Mouse (Mus musculus) monocyte, adult 59 days (primary cell): ENCODE measurements around the gene Amph. TPM values are rescaled to one million over a fixed set of nuclear protein-coding genes. Genes with fewer than 3 reads are reported as not detected.

Experiments used
- total RNA-seq, 2 experiments: library from RNA; stranded (reverse); gene quantifications; one replicate each; pipeline ENCODE4 v1.2.4; 2023

Amph gene
- not detected for total RNA-seq

DNA sequence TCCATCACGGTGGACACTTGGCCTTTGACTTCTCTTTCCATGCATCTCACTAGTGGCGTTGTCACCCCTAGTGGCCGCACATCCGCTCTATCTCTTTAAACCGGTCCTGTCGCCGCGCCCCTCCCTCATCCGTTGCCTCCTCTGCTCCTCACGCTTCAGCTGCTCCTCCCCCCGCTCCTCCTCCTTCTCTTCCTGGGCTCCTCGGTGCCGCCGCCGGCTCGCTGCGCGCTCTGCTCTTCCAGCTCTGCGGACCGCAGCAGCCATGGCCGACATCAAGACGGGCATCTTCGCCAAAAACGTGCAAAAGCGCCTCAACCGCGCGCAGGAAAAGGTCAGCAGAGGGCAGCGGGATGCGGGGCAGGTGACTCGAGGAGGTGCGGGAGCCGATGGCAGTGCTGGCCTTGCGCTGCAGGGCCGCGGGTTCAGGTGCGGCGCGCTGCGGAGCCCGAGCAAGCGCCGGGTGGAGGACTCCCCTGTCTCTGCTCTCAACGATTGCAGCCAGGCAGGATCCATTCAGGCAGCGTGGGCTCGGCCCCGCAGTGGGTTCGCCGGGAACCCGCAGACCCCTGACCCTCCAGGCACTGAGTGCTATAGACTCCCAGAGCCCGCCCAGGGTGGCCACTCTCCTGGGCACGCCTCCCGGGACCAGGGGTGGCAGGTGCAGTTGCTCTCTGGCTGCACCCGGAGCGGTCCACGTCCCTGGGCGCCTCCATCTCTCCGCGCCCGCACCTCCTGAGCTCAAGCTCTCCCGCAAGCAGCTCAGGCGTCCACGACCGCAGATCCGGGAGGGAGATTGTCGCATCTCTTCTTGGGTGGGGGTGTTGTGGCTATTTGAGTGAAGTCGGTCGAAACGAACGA, at the start of gene Amph:
Gene Amph, plus strand, starts transcription at position 35 of the 858 bp plus-strand sequence.

Other genes starting within 250 kb of the Amph start
- gene Vps41, start 230.9 kb upstream of the Amph start, total RNA-seq: 10 to 100 TPM; 79.5 to 84.5 TPM